ENCODE assay signal across 27 mouse cellular contexts in the genomic region with DNA sequence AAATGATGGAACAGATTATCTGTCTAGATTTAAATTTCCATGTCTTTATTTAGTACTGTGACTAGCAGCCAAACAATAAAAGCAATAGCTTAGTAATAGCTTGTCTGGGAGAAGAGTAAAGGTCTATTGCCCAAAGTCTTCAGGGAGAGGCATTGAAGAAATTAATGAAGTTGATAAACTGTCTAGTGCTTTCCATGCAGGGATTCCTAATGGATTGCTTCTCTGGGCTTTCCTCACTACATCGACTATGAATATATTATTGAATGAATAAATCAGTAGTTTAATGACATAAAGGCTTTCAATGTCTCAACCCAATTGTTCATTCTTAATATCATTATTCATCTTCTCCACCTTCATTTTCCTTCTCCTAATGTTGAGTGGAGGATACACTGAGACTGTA.
DNase-seq lines count a peak whose midpoint lies in the region; ATAC-seq lines count a peak whose summit lies in the region.
"Had no signal": no experiment of that assay in that cellular context is flagged by ENCODE, and none has a peak within 500 bp of the region (broad histone marks: within the 10 kb centered on the region; RNA-seq: fewer than 3 reads in every experiment).

No protein-coding gene starts in this region.

- H3K27me3 ChIP-seq in hindbrain, embryonic 14.5 days (ENCODE audit: control insufficient read depth, insufficient read depth, low read length) = no peaks in the 10 kb centered on the region
- no peaks in the 10 kb centered on the region for H3K27me3 ChIP-seq in hindbrain, embryonic 13.5 days
- H3K27me3 ChIP-seq in neural tube, embryonic 12.5 days (replicated peaks) = no peaks in the 10 kb centered on the region
- no peaks in the 10 kb centered on the region for H3K27me3 ChIP-seq in neural tube, embryonic 14.5 days (ENCODE audit: control insufficient read depth, insufficient read depth, low read length)
- H3K27me3 ChIP-seq: CH12.LX; embryonic facial prominence, embryonic 13.5 days; embryonic facial prominence, embryonic 15.5 days; forebrain, embryonic 12.5 days had no signal

- no peak overlapping the region for H3K4me2 ChIP-seq in hindbrain, embryonic 14.5 days (replicated peaks)
- no peak overlapping the region for H3K4me2 ChIP-seq in hindbrain, embryonic 13.5 days
- H3K4me2 ChIP-seq in neural tube, embryonic 12.5 days (replicated peaks) = no peak overlapping the region
- no peak overlapping the region for H3K4me2 ChIP-seq in neural tube, embryonic 14.5 days (ENCODE audit: low read depth, low read length)
- H3K4me2 ChIP-seq: embryonic facial prominence, embryonic 13.5 days; embryonic facial prominence, embryonic 15.5 days; forebrain, embryonic 12.5 days had no signal

- H3K9me3 ChIP-seq in hindbrain, embryonic 14.5 days (ENCODE audit: control insufficient read depth, low read length) = no peaks in the 10 kb centered on the region
- no peaks in the 10 kb centered on the region for H3K9me3 ChIP-seq in hindbrain, embryonic 13.5 days
- H3K9me3 ChIP-seq in neural tube, embryonic 12.5 days = no peaks in the 10 kb centered on the region
- no peaks in the 10 kb centered on the region for H3K9me3 ChIP-seq in neural tube, embryonic 14.5 days (ENCODE audit: control insufficient read depth, low read length)
- H3K9me3 ChIP-seq: embryonic facial prominence, embryonic 13.5 days; embryonic facial prominence, embryonic 15.5 days; forebrain, embryonic 10.5 days; forebrain, embryonic 12.5 days; G1E had no signal

- peak; percentile 27 for DNase-seq in hindbrain, embryonic 14.5 days (ENCODE audit: low spot score)
- no peak for DNase-seq in urinary bladder, postnatal 36 days (ENCODE audit: low spot score in 2 of 2)
- no peak for DNase-seq in kidney, adult 11 months
- DNase-seq: adrenal gland, postnatal 10 days; adrenal gland, postnatal 25 days; B cell, adult 2 months; cerebellum, adult 11 months; cerebellum, adult 18-20 months; cerebellum, adult 8-10 months; cerebellum, adult 9-11 months; cerebellum, postnatal 14 days; cerebellum, postnatal 36 days had no signal

- 39% methylated on average over 1 of the region's 1 CpGs for WGBS in hindbrain, embryonic 14.5 days
- 32% methylated on average over 1 of the region's 1 CpGs for WGBS in hindbrain, embryonic 13.5 days
- 61% methylated on average over 1 of the region's 1 CpGs for WGBS in neural tube, embryonic 12.5 days
- 39% methylated on average over 1 of the region's 1 CpGs for WGBS in neural tube, embryonic 14.5 days

- H3K27ac ChIP-seq in hindbrain, embryonic 14.5 days = no peak overlapping the region
- H3K27ac ChIP-seq in hindbrain, embryonic 13.5 days = no peak overlapping the region
- H3K27ac ChIP-seq in neural tube, embryonic 12.5 days = no peak overlapping the region
- no peak overlapping the region for H3K27ac ChIP-seq in neural tube, embryonic 14.5 days (ENCODE audit: low read depth, low read length)
- H3K27ac ChIP-seq: embryonic facial prominence, embryonic 13.5 days; embryonic facial prominence, embryonic 15.5 days; forebrain, embryonic 12.5 days had no signal

- no peaks in the 10 kb centered on the region for H3K36me3 ChIP-seq in hindbrain, embryonic 14.5 days (replicated peaks; ENCODE audit: control insufficient read depth, insufficient read depth)
- H3K36me3 ChIP-seq in hindbrain, embryonic 13.5 days = no peaks in the 10 kb centered on the region
- no peaks in the 10 kb centered on the region for H3K36me3 ChIP-seq in neural tube, embryonic 12.5 days
- H3K36me3 ChIP-seq in neural tube, embryonic 14.5 days (ENCODE audit: control insufficient read depth, insufficient read depth, low read length) = no peaks in the 10 kb centered on the region
- H3K36me3 ChIP-seq: embryonic facial prominence, embryonic 13.5 days; embryonic facial prominence, embryonic 15.5 days; forebrain, embryonic 10.5 days; forebrain, embryonic 12.5 days; G1E had no signal

- ATAC-seq in hindbrain, embryonic 14.5 days (ENCODE audit: low FRiP score) = peak; percentile 31; the same call in 1 of the 2 replicates
- ATAC-seq in hindbrain, embryonic 13.5 days (ENCODE audit: low FRiP score) = no peak
- peak; percentile 41; the same call in 1 of the 2 replicates for ATAC-seq in neural tube, embryonic 12.5 days (ENCODE audit: low FRiP score, low read depth)
- ATAC-seq in neural tube, embryonic 14.5 days (ENCODE audit: low read depth) = peak; percentile 72
- ATAC-seq: activated CD4-positive, CD25-positive, alpha-beta regulatory T cell, adult 4 months; CD4-positive, CD25-positive, alpha-beta regulatory T cell, adult 4 months; forebrain, embryonic 14.5 days; forebrain, embryonic 16.5 days; Patski had no signal

- no peak overlapping the region for H3K4me3 ChIP-seq in hindbrain, embryonic 14.5 days (replicated peaks; ENCODE audit: low read length)
- no peak overlapping the region for H3K4me3 ChIP-seq in hindbrain, embryonic 13.5 days
- no peak overlapping the region for H3K4me3 ChIP-seq in neural tube, embryonic 12.5 days
- H3K4me3 ChIP-seq in neural tube, embryonic 14.5 days (ENCODE audit: low read depth, low read length) = no peak overlapping the region
- H3K4me3 ChIP-seq: embryonic facial prominence, embryonic 13.5 days; embryonic facial prominence, embryonic 15.5 days; erythroblast, embryonic 14.5 days; forebrain, embryonic 10.5 days; forebrain, embryonic 12.5 days had no signal

- no peak overlapping the region for H3K9ac ChIP-seq in hindbrain, embryonic 14.5 days
- H3K9ac ChIP-seq in hindbrain, embryonic 13.5 days = no peak overlapping the region
- H3K9ac ChIP-seq in neural tube, embryonic 12.5 days = no peak overlapping the region
- H3K9ac ChIP-seq in neural tube, embryonic 14.5 days (replicated peaks; ENCODE audit: low read depth, low read length) = no peak overlapping the region
- H3K9ac ChIP-seq: embryonic facial prominence, embryonic 13.5 days; embryonic facial prominence, embryonic 15.5 days; forebrain, embryonic 12.5 days had no signal

- H3K4me1 ChIP-seq in hindbrain, embryonic 14.5 days (replicated peaks; ENCODE audit: control insufficient read depth, insufficient read depth, low read length) = no peaks in the 10 kb centered on the region
- H3K4me1 ChIP-seq in hindbrain, embryonic 13.5 days (replicated peaks) = no peaks in the 10 kb centered on the region
- H3K4me1 ChIP-seq in neural tube, embryonic 12.5 days = no peaks in the 10 kb centered on the region
- no peaks in the 10 kb centered on the region for H3K4me1 ChIP-seq in neural tube, embryonic 14.5 days (ENCODE audit: control insufficient read depth, insufficient read depth, low read length)
- H3K4me1 ChIP-seq: embryonic facial prominence, embryonic 13.5 days; embryonic facial prominence, embryonic 15.5 days; forebrain, embryonic 12.5 days had no signal
